Mouse (Mus musculus): ENCODE data around the gene Cd19. TPM values are rescaled to one million over a fixed set of nuclear protein-coding genes. Genes with fewer than 3 reads are reported as not detected.

Gene Cd19
- total and polyA plus RNA-seq, 3 experiments, result not detected

- TF ChIP-seq ZC3H11A (IDR thresholded peaks at IDR 0.05; ENCODE audit: low read depth, low read length) (no peak), POLR2AphosphoS2 (IDR thresholded peaks at IDR 0.05; ENCODE audit: low read length) (no peak), MYC (IDR thresholded peaks at IDR 0.05; ENCODE audit: low read depth, low read length) (no peak), ETS1 (IDR thresholded peaks at IDR 0.05; ENCODE audit: low read depth, low read length) (peak; percentile 64), RCOR1 (IDR thresholded peaks at IDR 0.05; ENCODE audit: low read depth, low read length) (peak; percentile 81), MYB (IDR thresholded peaks at IDR 0.05; ENCODE audit: low read depth, low read length) (no peak), USF2 (IDR thresholded peaks at IDR 0.05; ENCODE audit: borderline replicate concordance in 1 of 2, insufficient read depth in 1 of 2, low read depth in 1 of 2, low read length in 2 of 2) (no peak)
These were observed 13.5 kb upstream of the Cd19 start (continued) for GRCm38 (mm10) chr7:126428154-126428553.

GRCm38 (mm10) chr7:126427323-126427860 is 12.7 kb upstream of the Cd19 start:
- H3K36me3 ChIP-seq (ENCODE audit: control insufficient read depth in 1 of 2, insufficient read depth in 2 of 2, low read length in 2 of 2), result peaks cover 0 to 4% of the 10 kb centered on the region in 2 experiments; a peak in 2 of 4 replicates
- no peak overlapping the region for H3K27ac ChIP-seq (ENCODE audit: control insufficient read depth, low read depth, low read length)
- no peak overlapping the region for H3K4me3 ChIP-seq (ENCODE audit: control insufficient read depth in 1 of 2, insufficient read depth in 1 of 2, low read depth in 2 of 2, low read length in 2 of 2)
- H3K9me3 ChIP-seq (replicated peaks; ENCODE audit: insufficient read depth, low read length), result no peaks in the 10 kb centered on the region
- DNase-seq (ENCODE audit: low read depth, low spot score), result peak; percentile 18
- H3K27me3 ChIP-seq (ENCODE audit: control insufficient read depth in 1 of 2, insufficient read depth in 2 of 2, low read length in 2 of 2), result no peaks in the 10 kb centered on the region
- H3K9ac ChIP-seq (ENCODE audit: control insufficient read depth, low read depth, low read length, poor library complexity, severe bottlenecking), result no peak overlapping the region
- no peaks in the 10 kb centered on the region for H3K79me2 ChIP-seq (ENCODE audit: control insufficient read depth, insufficient read depth, low read length, poor library complexity)
- TF ChIP-seq MAZ (IDR thresholded peaks at IDR 0.05; ENCODE audit: low read depth, low read length) (no peak), CHD1 (IDR thresholded peaks at IDR 0.05; ENCODE audit: low read depth, low read length) (no peak), MYC (IDR thresholded peaks at IDR 0.05; ENCODE audit: low read depth, low read length) (no peak), GABPA (IDR thresholded peaks at IDR 0.05; ENCODE audit: low read depth, low read length) (no peak), GATA1 (IDR thresholded peaks at IDR 0.05; ENCODE audit: low read depth, low read length) (no peak), SMC3 (IDR thresholded peaks at IDR 0.05; ENCODE audit: low read depth, low read length) (no peak)
- peaks cover 0 to 6% of the 10 kb centered on the region in 2 experiments; a peak in 2 of 4 replicates for H3K4me1 ChIP-seq (ENCODE audit: control insufficient read depth in 1 of 2, insufficient read depth in 2 of 2, low read length in 2 of 2)

DNA sequence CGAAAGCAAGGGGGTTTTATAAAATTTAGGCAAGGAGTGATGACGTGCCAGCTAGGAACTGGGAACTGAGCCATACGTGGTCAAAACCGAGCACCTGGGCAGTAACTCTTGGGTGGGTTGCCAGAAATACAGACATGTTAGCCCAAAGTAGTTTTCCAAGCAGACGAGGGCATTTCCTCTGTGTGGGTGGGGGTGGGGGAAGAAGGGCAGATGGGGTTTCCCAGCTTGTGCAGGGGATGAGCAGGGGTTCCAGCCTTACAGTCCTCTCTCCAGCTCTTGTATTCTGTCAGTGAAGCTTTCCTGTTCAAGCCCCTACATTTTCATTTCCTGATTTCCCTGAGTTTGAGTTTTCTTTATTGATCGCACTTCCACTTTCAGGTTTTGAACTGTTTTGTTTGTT is 9.5 kb upstream of the Cd19 start:
- Histone ChIP-seq H3K79me2 (ENCODE audit: control insufficient read depth, insufficient read depth, low read length, poor library complexity) (no peaks in the 10 kb centered on the region), H3K27ac (ENCODE audit: control insufficient read depth, low read depth, low read length) (no peak overlapping the region), H3K9me3 (replicated peaks; ENCODE audit: insufficient read depth, low read length) (no peaks in the 10 kb centered on the region), H3K9ac (ENCODE audit: control insufficient read depth, low read depth, low read length, poor library complexity, severe bottlenecking) (no peak overlapping the region), H3K27me3 (ENCODE audit: control insufficient read depth in 1 of 2, insufficient read depth in 2 of 2, low read length in 2 of 2) (no peaks in the 10 kb centered on the region), H3K4me3 (ENCODE audit: control insufficient read depth in 1 of 2, insufficient read depth in 1 of 2, low read depth in 2 of 2, low read length in 2 of 2) (no peak overlapping the region), H3K36me3 (ENCODE audit: control insufficient read depth in 1 of 2, insufficient read depth in 2 of 2, low read length in 2 of 2) (peaks cover 0 to 4% of the 10 kb centered on the region in 2 experiments; a peak in 2 of 4 replicates), H3K4me1 (ENCODE audit: control insufficient read depth in 1 of 2, insufficient read depth in 2 of 2, low read length in 2 of 2) (peaks cover 0 to 3% of the 10 kb centered on the region in 2 experiments; a peak in 2 of 4 replicates)
- DNase-seq (ENCODE audit: low read depth, low spot score), result no peak
- TF ChIP-seq USF1 (IDR thresholded peaks at IDR 0.05; ENCODE audit: low read depth, low read length), result no peak
- TF ChIP-seq E2F4 (IDR thresholded peaks at IDR 0.05; ENCODE audit: borderline replicate concordance, low read depth, low read length), result no peak
- no peak for TF ChIP-seq POLR2AphosphoS5 (IDR thresholded peaks at IDR 0.05; ENCODE audit: borderline replicate concordance, low read depth, low read length)
- no peak for TF ChIP-seq HCFC1 (IDR thresholded peaks at IDR 0.05; ENCODE audit: low read depth, low read length)
- TF ChIP-seq ZC3H11A (IDR thresholded peaks at IDR 0.05; ENCODE audit: low read depth, low read length), result no peak
- no peak for TF ChIP-seq ZNF384 (IDR thresholded peaks at IDR 0.05; ENCODE audit: low read depth, low read length)
- no peak for TF ChIP-seq GABPA (IDR thresholded peaks at IDR 0.05; ENCODE audit: low read depth, low read length)
- TF ChIP-seq CHD2 (IDR thresholded peaks at IDR 0.05; ENCODE audit: low read length), result no peak
- TF ChIP-seq NELFE (IDR thresholded peaks at IDR 0.05; ENCODE audit: low read depth, low read length), result no peak
